Mouse (Mus musculus): ENCODE data around the gene Sertad4. TPM values are rescaled to one million over a fixed set of nuclear protein-coding genes. Genes with fewer than 3 reads are reported as not detected.

Sertad4 gene
- polyA plus RNA-seq, 1 experiment = 3.2 TPM

DNA sequence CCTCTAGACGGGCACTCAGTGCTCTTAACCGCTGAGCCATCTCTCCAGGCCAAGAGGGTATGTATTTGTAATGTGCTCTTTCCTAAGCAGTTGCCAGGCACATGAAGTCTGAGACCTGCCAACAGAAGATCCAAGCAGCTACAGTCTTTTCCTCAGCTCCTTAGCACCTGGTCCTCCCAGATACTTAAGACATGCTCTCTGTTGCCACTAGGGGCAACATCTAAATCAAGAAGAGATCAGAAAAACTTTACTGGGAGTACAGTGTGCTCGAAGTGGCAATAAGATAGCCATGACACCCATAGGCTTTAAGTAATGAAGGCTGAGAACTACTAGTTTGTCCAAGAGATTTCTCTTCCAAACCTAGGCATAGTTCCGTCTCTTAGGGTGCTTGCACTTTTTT, 24.6 kb upstream of the Sertad4 start:
- WGBS = 74% methylated on average over 4 of the region's 4 CpGs
- TF ChIP-seq POLR2A (IDR thresholded peaks at IDR 0.05; ENCODE audit: borderline replicate concordance, control insufficient read depth, low read depth, low read length) (no peak), CTCF (IDR thresholded peaks at IDR 0.05; ENCODE audit: control insufficient read depth, insufficient read depth, low read length) (no peak)
- no peak overlapping the region for H3K27ac ChIP-seq (ENCODE audit: control insufficient read depth, insufficient read depth, low read depth, low read length, poor library complexity)
- H3K4me1 ChIP-seq (ENCODE audit: control insufficient read depth, insufficient read depth, low read length) = no peaks in the 10 kb centered on the region
- no peak overlapping the region for H3K4me3 ChIP-seq (replicated peaks; ENCODE audit: control insufficient read depth, low read depth, low read length)

DNA sequence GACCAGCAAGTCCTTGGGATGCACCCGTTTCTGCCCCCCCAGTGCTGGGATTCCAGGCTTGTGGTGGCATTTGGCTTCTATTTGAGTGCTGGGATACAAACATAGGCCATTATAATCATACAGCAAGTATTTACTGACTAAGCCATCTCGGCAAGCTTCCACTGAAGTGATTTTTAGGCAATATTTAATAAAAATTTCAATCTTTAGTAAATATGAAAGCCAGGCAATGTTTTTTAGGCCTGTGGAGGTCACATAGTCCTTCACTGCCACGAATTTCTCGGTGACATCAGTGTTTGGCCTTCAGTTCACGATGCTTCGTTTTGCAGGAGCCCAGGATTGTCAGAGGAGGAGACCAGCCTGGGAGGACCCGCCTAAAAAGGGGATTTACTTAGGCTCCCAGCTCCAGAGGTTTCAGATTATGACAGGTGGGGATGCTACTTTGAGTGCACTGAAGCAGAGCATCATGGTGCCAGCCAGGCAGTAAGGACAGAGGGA, 23.6 kb upstream of the Sertad4 start:
- TF ChIP-seq CTCF (IDR thresholded peaks at IDR 0.05; ENCODE audit: control insufficient read depth, insufficient read depth, low read length) (no peak), POLR2A (IDR thresholded peaks at IDR 0.05; ENCODE audit: borderline replicate concordance, control insufficient read depth, low read depth, low read length) (no peak)
- Histone ChIP-seq H3K4me1 (ENCODE audit: control insufficient read depth, insufficient read depth, low read length) (no peaks in the 10 kb centered on the region), H3K4me3 (replicated peaks; ENCODE audit: control insufficient read depth, low read depth, low read length) (no peak overlapping the region), H3K27ac (ENCODE audit: control insufficient read depth, insufficient read depth, low read depth, low read length, poor library complexity) (no peak overlapping the region)
- WGBS = 76% methylated on average over 7 of the region's 7 CpGs

DNA sequence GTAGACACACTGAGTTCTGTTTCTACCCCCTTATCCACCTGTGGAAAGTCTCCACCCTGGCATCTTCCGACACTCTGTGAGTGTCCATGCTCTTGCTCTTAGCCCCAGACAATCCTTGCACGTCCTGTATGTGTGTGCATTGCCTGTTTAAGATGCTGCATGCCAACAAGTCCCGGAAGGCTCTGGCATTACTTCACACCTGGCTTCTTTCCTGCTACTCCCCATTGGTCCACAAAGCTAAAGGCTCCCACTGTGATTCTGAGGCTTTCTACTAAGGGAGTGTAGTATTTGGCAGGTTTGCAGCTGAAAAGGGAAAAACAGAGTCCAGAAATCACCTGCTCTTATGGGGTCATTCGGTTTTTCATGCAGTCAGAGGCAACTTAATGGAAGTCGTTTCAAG, 17.3 kb upstream of the Sertad4 start:
- no peaks in the 10 kb centered on the region for H3K4me1 ChIP-seq (ENCODE audit: control insufficient read depth, insufficient read depth, low read length)
- no peak overlapping the region for H3K27ac ChIP-seq (ENCODE audit: control insufficient read depth, insufficient read depth, low read depth, low read length, poor library complexity)
- no peak overlapping the region for H3K4me3 ChIP-seq (replicated peaks; ENCODE audit: control insufficient read depth, low read depth, low read length)
- TF ChIP-seq CTCF (IDR thresholded peaks at IDR 0.05; ENCODE audit: control insufficient read depth, insufficient read depth, low read length) (no peak), POLR2A (IDR thresholded peaks at IDR 0.05; ENCODE audit: borderline replicate concordance, control insufficient read depth, low read depth, low read length) (no peak)
- 65% methylated on average over 5 of the region's 5 CpGs for WGBS

DNA sequence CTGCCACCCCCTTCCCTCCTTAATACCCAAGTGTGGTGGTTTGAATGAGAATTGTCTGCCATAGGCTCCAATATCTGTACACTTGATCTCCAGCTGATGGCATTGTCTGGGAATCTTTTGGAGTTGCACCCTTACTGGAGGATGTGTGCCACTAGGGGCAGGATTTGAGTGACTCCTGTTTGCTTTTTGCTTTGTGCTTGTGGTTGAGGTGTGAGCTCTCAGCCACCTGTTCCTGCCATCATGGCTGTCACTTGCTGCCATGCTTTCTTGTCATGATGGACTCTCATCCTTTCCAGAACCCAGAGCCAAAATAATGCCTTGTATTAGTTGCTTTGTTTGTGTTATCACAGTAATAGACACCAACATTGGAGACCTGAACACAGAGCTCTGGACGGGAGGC, 14.2 kb upstream of the Sertad4 start:
- H3K27ac ChIP-seq (ENCODE audit: control insufficient read depth, insufficient read depth, low read depth, low read length, poor library complexity) = no peak overlapping the region
- H3K4me1 ChIP-seq (ENCODE audit: control insufficient read depth, insufficient read depth, low read length) = no peaks in the 10 kb centered on the region
- WGBS = 74% methylated on average over 1 of the region's 1 CpGs
- H3K4me3 ChIP-seq (replicated peaks; ENCODE audit: control insufficient read depth, low read depth, low read length) = no peak overlapping the region
- TF ChIP-seq CTCF (IDR thresholded peaks at IDR 0.05; ENCODE audit: control insufficient read depth, insufficient read depth, low read length) (no peak), POLR2A (IDR thresholded peaks at IDR 0.05; ENCODE audit: borderline replicate concordance, control insufficient read depth, low read depth, low read length) (no peak)

DNA sequence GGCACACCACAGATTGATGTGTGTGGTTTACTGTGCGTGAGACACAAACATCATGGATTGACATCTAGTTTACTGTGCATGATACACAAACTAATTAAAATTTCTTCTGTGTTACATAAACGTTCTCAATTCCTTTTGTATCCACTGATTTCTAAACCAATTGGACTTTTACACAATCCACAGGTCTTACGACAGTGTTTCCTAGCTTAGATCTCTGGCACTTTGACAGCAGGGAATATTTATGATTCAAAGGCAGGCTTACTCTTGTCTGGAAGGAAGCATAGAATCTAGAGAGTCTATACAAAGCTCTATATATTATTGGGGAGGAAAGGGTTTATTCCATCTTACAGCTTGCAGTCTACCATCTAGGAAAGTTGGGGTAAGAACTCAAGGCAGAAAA, 8.9 kb upstream of the Sertad4 start:
- TF ChIP-seq POLR2A (IDR thresholded peaks at IDR 0.05; ENCODE audit: borderline replicate concordance, control insufficient read depth, low read depth, low read length) = no peak
- no peak for TF ChIP-seq CTCF (IDR thresholded peaks at IDR 0.05; ENCODE audit: control insufficient read depth, insufficient read depth, low read length)
- no peaks in the 10 kb centered on the region for H3K4me1 ChIP-seq (ENCODE audit: control insufficient read depth, insufficient read depth, low read length)
- H3K4me3 ChIP-seq (replicated peaks; ENCODE audit: control insufficient read depth, low read depth, low read length) = no peak overlapping the region
- WGBS = 63% methylated on average over 3 of the region's 3 CpGs
- no peak overlapping the region for H3K27ac ChIP-seq (ENCODE audit: control insufficient read depth, insufficient read depth, low read depth, low read length, poor library complexity)

DNA sequence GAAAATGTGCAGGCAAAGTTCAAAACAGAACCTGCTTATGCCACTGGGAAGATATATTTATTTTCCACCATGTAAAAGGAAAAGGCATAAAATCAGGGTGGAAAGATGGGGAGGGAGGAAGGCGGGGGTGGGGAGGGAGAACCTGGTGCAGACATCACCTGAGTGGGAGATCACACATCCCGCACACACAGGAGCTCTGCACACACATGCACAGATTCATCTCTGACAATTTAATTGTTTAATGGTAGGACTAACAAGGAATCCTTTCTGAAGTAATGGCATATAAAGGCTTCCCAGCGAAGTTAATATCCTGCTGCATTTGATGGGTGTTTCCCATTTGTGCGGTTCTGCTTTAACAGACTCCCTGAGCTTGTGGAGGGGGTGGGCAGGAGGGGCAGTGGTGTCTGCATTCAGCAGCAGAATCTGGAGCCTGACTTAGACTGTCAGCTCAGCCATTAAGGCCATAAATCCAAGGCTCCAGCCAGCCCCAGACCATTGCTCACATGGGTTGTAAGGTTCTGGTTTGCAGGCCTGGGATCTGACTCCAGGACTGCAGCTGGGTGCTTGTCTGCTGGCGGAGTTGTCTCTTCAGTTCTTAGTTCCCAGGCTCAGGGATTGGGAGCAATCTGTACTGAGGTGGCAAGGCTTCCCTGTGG, 5.9 kb upstream of the Sertad4 start:
- no peak overlapping the region for H3K4me3 ChIP-seq (replicated peaks; ENCODE audit: control insufficient read depth, low read depth, low read length)
- 75% methylated on average over 5 of the region's 5 CpGs for WGBS
- no peak overlapping the region for H3K27ac ChIP-seq (ENCODE audit: control insufficient read depth, insufficient read depth, low read depth, low read length, poor library complexity)
- TF ChIP-seq POLR2A (IDR thresholded peaks at IDR 0.05; ENCODE audit: borderline replicate concordance, control insufficient read depth, low read depth, low read length) (no peak), CTCF (IDR thresholded peaks at IDR 0.05; ENCODE audit: control insufficient read depth, insufficient read depth, low read length) (no peak)
- H3K4me1 ChIP-seq (ENCODE audit: control insufficient read depth, insufficient read depth, low read length) = no peaks in the 10 kb centered on the region

DNA sequence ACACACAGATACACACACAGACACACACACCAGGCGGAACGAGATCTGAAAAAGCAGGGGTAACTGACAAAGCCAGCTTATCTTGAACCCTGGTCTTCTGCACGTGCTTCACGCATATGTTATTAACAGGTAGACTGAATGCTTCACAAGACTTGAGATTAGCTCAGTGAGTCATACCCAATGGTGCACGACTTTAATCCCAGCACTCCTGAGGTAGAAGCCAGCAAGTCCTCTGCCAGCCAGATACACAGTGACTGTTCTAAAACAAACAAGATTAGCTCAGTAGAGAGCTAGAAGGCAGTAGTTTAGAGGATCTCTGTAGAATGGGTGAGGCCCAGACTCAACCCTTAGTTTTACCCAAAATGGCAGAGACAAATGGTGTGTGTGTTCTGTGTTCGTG, 4.7 kb upstream of the Sertad4 start:
- WGBS = 72% methylated on average over 6 of the region's 6 CpGs
- TF ChIP-seq POLR2A (IDR thresholded peaks at IDR 0.05; ENCODE audit: borderline replicate concordance, control insufficient read depth, low read depth, low read length) (no peak), CTCF (IDR thresholded peaks at IDR 0.05; ENCODE audit: control insufficient read depth, insufficient read depth, low read length) (no peak)
- H3K27ac ChIP-seq (ENCODE audit: control insufficient read depth, insufficient read depth, low read depth, low read length, poor library complexity) = no peak overlapping the region
- H3K4me1 ChIP-seq (ENCODE audit: control insufficient read depth, insufficient read depth, low read length) = no peaks in the 10 kb centered on the region
- no peak overlapping the region for H3K4me3 ChIP-seq (replicated peaks; ENCODE audit: control insufficient read depth, low read depth, low read length)

DNA sequence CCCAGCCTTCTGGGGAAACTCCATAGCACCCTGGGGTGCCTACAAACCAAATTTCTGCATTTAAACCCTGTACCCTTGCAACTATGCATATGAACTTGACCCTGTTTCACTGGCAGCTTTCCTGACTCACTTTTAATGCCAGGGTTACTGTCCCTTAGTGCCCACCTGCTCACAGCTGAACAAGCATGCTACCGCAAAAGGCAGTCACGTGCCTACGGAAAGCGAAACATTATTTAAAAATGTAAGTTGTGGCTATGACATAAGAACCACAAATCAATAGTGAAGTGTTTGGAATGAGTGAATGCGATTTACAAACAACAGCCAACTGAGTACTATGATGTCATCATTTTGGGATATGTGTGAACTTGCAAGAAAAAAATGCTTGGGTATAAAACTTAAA, 2.0 kb upstream of the Sertad4 start:
- 79% methylated on average over 5 of the region's 5 CpGs for WGBS
- Histone ChIP-seq H3K4me1 (ENCODE audit: control insufficient read depth, insufficient read depth, low read length) (no peaks in the 10 kb centered on the region), H3K27ac (ENCODE audit: control insufficient read depth, insufficient read depth, low read depth, low read length, poor library complexity) (no peak overlapping the region), H3K4me3 (replicated peaks; ENCODE audit: control insufficient read depth, low read depth, low read length) (no peak overlapping the region)
- TF ChIP-seq POLR2A (IDR thresholded peaks at IDR 0.05; ENCODE audit: borderline replicate concordance, control insufficient read depth, low read depth, low read length) (no peak), CTCF (IDR thresholded peaks at IDR 0.05; ENCODE audit: control insufficient read depth, insufficient read depth, low read length) (no peak)

DNA sequence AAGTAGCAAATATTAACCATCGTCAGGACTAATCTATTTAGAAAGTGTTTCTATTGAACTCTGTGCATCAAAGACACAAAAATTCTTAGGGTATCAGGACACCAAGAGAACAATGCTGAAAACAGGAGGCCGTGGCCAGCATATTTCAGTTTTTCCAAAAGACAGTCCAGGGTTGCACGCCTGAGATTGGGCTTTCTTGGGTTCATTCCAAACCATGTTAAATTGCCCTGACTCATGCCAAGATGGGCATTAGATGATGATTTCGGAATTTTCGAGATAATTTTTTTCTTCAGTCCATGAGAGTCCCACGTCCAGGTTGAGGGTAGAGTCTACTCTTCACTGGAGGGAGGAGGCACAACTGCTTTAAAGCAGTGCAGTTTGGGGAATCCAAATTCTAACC, 1.4 kb upstream of the Sertad4 start:
- H3K4me3 ChIP-seq (replicated peaks; ENCODE audit: control insufficient read depth, low read depth, low read length) = no peak overlapping the region
- H3K4me1 ChIP-seq (ENCODE audit: control insufficient read depth, insufficient read depth, low read length) = no peaks in the 10 kb centered on the region
- H3K27ac ChIP-seq (ENCODE audit: control insufficient read depth, insufficient read depth, low read depth, low read length, poor library complexity) = no peak overlapping the region
- WGBS = 72% methylated on average over 6 of the region's 6 CpGs
- TF ChIP-seq POLR2A (IDR thresholded peaks at IDR 0.05; ENCODE audit: borderline replicate concordance, control insufficient read depth, low read depth, low read length) (no peak), CTCF (IDR thresholded peaks at IDR 0.05; ENCODE audit: control insufficient read depth, insufficient read depth, low read length) (no peak)

All from bone marrow, adult 2 months (tissue).